Mouse (Mus musculus) olfactory bulb, adult 2 months (tissue): ENCODE measurements at regions not wholly inside any gene's neighbourhood (a gene's known extent, or its start where the extent isn't known, plus 50 kb on each side); places are given as distances from the start of the nearest gene placed in this dataset.

Experiments used
- CTCF ChIP-seq: fragments of 200-500 bp; IDR thresholded peaks from 2 replicates; pipeline ENCODE4 v1.5.1; 2012; ENCODE audit warnings: low read depth, mild to moderate bottlenecking, low read length, moderate library complexity; ENCODE audit not compliant: insufficient read depth
- POLR2A ChIP-seq: fragments of 200-500 bp; IDR thresholded peaks from 2 replicates; pipeline ENCODE4 v1.6.1; 2012; ENCODE audit warnings: mild to moderate bottlenecking, low read depth, low read length, moderate library complexity; ENCODE audit not compliant: insufficient read depth

DNA sequence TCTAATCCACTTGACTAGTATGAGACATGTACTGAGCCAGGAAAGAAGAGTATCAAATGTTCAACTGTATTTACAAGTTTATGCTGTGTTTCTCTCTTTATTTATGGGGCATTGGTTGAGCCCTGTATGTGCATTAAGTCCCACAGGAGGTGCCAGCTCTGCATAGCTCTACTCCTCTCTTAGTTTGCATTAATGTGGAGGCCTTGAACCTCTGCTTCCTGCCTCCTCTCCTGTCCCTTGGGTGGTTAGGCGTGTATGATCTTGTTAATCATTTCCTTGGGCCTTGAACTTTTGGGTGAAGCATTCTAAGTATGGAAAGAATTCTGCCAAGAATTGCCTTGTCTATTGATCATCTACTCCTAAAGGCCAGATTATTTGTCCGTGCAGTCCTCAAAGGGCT is 291.9 kb upstream of the Jag1 start:
- TF ChIP-seq POLR2A (no peak), CTCF (no peak)
